Mouse (Mus musculus): ENCODE measurements around the gene Hsdl2. TPM values are rescaled to one million over a fixed set of nuclear protein-coding genes. Genes with fewer than 3 reads are reported as not detected.

The Hsdl2 gene
- 20.7 and 22.2 TPM in 2 replicates for polyA plus RNA-seq (2015; fragmentation: Nextera tagmentation; extraction: Ambion mirVana)

DNA sequence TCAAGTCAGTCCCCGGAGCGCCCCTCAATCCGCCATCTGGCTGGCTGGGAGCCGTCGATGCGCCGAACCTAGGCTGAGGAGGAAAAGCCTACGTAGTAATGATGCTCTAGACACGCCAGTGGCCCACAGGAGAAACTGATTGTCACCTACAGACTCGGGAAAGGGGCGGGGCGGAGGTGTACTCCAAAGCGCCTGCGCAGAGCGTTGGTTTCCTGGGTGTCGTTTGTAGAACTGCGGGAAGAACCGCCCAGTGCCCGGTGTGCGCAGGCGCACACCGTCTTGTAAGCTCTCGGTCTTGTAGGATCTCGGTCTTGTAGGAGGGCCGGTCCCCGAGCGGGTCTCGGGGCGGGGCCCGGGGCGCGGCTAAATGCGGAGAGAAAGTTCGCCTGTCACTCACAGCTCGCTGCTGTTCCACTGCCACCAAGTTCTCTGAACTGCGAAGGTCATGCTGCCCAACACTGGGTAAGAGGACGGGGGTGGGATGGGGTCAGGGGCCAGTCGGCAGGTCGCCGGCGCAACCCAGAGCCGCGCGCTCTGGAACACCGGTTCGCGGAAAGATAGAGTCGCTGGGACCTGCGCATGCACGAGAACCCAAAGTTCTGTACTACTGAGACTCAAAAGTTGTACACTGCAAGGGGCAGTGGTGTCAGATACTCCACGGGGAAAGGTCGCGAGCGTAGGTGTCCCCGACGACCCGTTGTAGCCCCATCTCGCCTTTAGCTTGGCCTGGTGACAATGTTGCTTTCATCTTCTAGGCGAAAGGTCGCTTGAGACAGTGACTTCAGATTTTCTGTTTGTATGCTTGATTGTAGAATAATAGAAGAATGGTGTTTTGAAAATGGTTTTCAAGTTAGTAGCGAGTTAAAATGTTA lies at the start of gene Hsdl2:
Gene Hsdl2 (plus strand): TSS at position 250 of the 872 bp plus-strand sequence.
- no peaks in the 10 kb centered on the region for H3K27me3 ChIP-seq
- H3K9me3 ChIP-seq = no peaks in the 10 kb centered on the region
- peak within 1 kb of the TSS; percentile 71 for H3K4me2 ChIP-seq (replicated peaks)
- under 1% methylated on average over 61 of the region's 61 CpGs for WGBS
- no peaks in the 10 kb centered on the region for H3K36me3 ChIP-seq
- H3K9ac ChIP-seq (replicated peaks) = peak within 1 kb of the TSS; percentile 61
- ATAC-seq (replicated peaks) = peak; percentile 98
- H3K4me3 ChIP-seq = peak within 1 kb of the TSS; percentile 61
- peaks cover 16% of the 10 kb centered on the region for H3K4me1 ChIP-seq
- peak within 1 kb of the TSS; percentile 87 for H3K27ac ChIP-seq (replicated peaks)

DNA sequence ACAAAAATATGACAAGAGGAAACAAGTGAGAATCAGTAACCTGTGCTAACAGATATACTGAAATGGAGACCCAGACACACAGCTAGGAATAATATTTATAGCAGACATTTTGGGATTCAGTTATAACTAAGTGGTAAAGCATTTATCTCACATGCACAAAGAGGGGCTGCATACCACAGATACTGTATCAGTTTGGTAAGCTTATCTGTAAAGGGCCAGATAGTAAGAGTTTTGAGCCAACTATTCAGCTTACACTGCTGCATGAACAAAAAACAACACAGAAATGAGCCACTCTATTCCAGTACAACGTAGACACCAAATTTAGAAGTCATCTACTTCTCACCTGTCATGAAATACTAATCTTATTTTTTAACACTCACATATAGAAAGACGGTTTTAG lies 48.1 kb upstream of the Hsdl2 start:
- no peaks in the 10 kb centered on the region for H3K9me3 ChIP-seq
- no peak overlapping the region for H3K4me2 ChIP-seq (replicated peaks)
- no peaks in the 10 kb centered on the region for H3K4me1 ChIP-seq
- H3K36me3 ChIP-seq = no peaks in the 10 kb centered on the region
- ATAC-seq (replicated peaks) = no peak
- H3K9ac ChIP-seq (replicated peaks) = no peak overlapping the region
- 90% methylated on average over 2 of the region's 2 CpGs for WGBS
- no peaks in the 10 kb centered on the region for H3K27me3 ChIP-seq
- H3K27ac ChIP-seq (replicated peaks) = no peak overlapping the region
- no peak overlapping the region for H3K4me3 ChIP-seq

DNA sequence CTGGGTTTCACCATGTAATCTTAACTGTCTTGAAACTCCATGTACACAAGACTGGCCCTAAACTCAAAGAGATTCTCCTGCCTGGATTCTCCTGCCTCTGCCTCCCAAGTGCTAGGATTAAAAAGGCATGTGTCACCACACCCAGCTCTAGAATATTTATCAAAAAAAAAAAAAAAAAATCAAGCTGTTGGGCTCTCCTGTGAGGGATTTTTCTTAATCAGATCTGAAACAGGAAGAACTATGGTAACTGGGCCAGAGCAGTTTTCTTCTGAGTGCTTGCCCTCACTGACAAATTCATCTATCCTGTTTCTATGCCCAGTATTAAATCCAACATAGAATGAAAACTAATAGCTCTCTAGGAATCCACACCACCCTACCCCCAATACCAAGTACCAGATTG lies 45.7 kb upstream of the Hsdl2 start:
- Histone ChIP-seq H3K27ac (replicated peaks) (no peak overlapping the region), H3K9me3 (no peaks in the 10 kb centered on the region), H3K36me3 (no peaks in the 10 kb centered on the region), H3K4me2 (replicated peaks) (no peak overlapping the region), H3K27me3 (no peaks in the 10 kb centered on the region), H3K9ac (replicated peaks) (no peak overlapping the region), H3K4me3 (no peak overlapping the region), H3K4me1 (no peaks in the 10 kb centered on the region)
- no peak for ATAC-seq (replicated peaks)

DNA sequence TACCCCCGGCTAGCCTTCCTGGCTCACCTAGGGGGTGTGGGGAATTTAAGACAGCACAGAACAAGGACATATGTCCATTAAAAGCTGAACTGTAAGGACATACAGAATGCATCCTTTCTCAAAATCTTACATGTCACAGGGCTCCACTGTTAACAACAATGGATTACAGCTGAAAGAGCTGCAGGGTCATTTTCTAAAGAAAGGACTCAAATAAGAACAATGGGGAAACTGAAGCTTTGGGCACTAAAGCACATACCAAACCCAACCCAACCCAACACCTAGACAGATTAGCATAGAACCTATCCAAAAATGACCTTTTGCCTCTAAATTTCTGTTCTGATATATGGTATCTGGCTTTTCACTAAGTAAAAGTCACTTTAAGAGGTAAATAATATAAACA lies 45.1 kb upstream of the Hsdl2 start:
- no peak for ATAC-seq (replicated peaks)
- H3K9ac ChIP-seq (replicated peaks) = no peak overlapping the region
- no peaks in the 10 kb centered on the region for H3K36me3 ChIP-seq
- H3K4me1 ChIP-seq = no peaks in the 10 kb centered on the region
- no peak overlapping the region for H3K4me3 ChIP-seq
- no peaks in the 10 kb centered on the region for H3K9me3 ChIP-seq
- H3K4me2 ChIP-seq (replicated peaks) = no peak overlapping the region
- no peak overlapping the region for H3K27ac ChIP-seq (replicated peaks)
- WGBS = 95% methylated on average over 1 of the region's 1 CpGs
- H3K27me3 ChIP-seq = no peaks in the 10 kb centered on the region

DNA sequence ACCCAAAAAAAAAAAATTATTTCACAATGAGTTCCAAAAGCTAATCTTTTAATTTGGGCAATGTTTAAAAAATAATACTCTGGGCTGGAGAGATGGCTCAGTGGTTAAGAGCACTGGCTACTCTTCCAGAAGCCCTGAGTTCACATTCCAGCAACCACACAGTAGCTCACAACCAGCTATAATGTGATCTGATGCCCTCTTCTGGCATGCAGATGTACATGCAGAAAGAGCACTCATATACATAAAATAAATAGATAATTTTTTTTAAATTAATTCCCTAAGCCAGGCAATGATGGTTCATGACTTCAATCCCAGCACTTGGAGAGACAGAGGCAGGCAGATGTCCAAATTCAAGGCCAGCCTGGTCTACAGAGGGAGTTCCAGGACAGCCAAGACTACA lies 38.4 kb upstream of the Hsdl2 start:
- ATAC-seq (replicated peaks) = no peak
- H3K4me1 ChIP-seq = peaks cover 7% of the 10 kb centered on the region
- H3K27ac ChIP-seq (replicated peaks) = no peak overlapping the region
- H3K9me3 ChIP-seq = no peaks in the 10 kb centered on the region
- H3K4me2 ChIP-seq (replicated peaks) = no peak overlapping the region
- 0 out of 2 replicates have a peak, but pooled peaks cover 4% of the 10 kb centered on the region for H3K27me3 ChIP-seq
- H3K4me3 ChIP-seq = no peak overlapping the region
- H3K36me3 ChIP-seq = no peaks in the 10 kb centered on the region
- no peak overlapping the region for H3K9ac ChIP-seq (replicated peaks)

DNA sequence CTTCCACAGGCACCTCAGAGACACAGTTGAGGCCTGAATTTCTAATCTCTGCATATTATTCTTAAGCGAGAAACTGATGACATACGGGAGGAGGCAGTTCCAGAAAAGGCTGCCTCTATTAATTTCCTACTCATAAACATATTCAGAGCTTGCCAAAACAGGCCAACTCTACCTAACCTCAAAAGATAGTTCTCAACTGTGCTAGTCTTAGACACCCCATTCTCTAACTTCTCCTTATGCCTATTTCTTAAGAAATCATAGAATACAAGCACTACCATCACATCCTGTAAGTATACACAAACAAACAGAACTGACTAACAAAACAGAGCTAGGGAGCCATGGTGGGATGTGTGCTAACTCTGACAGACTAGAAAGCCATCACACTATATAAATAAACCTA lies 36.7 kb upstream of the Hsdl2 start:
- 0 out of 2 replicates have a peak, but pooled peaks cover 4% of the 10 kb centered on the region for H3K27me3 ChIP-seq
- peaks cover 9% of the 10 kb centered on the region for H3K4me1 ChIP-seq
- H3K36me3 ChIP-seq = no peaks in the 10 kb centered on the region
- no peak overlapping the region for H3K9ac ChIP-seq (replicated peaks)
- H3K4me3 ChIP-seq = no peak overlapping the region
- no peaks in the 10 kb centered on the region for H3K9me3 ChIP-seq
- 73% methylated on average over 2 of the region's 2 CpGs for WGBS
- H3K27ac ChIP-seq (replicated peaks) = no peak overlapping the region
- ATAC-seq (replicated peaks) = no peak
- H3K4me2 ChIP-seq (replicated peaks) = no peak overlapping the region

DNA sequence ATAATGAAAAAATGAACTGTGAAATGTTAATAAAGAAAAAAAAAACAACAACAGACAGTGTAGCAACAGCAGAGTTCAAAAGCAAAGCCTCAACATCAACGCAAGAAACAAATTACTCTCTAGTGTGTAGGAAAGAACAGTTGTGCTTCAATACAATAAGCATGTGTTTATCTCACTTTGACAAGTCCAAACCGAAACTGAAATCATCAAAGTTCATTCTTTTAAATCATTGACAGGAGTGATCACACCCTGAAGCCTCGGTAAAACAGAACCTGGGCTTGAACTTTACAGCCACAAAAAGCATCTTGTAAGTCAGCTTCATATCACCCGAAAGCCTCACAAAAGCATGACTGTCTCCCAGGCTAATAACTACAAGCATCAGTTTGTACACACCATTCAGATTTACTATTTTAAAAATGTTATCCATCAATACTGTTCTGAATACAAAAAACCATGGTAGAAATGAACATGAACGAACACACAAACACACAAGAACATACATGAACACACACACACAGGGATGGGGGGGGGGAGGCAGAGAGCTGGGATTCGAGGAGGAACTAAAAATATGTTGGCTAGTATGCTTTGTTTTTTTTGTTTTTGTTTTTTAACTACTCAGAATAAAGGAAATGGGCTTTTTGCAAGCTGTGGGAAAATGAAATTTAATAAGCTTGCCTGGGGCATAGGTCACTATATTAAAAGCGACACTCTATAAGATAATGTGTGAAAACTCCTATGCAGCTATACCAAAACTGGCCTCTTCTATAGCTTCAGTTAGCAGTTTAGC lies 34.9 kb upstream of the Hsdl2 start:
- Histone ChIP-seq H3K4me1 (peaks cover 9% of the 10 kb centered on the region), H3K9ac (replicated peaks) (no peak overlapping the region), H3K27ac (replicated peaks) (no peak overlapping the region), H3K9me3 (no peaks in the 10 kb centered on the region), H3K27me3 (0 out of 2 replicates have a peak, but pooled peaks cover 4% of the 10 kb centered on the region), H3K36me3 (no peaks in the 10 kb centered on the region), H3K4me2 (replicated peaks) (no peak overlapping the region), H3K4me3 (no peak overlapping the region)
- 72% methylated on average over 7 of the region's 7 CpGs for WGBS
- no peak for ATAC-seq (replicated peaks)

DNA sequence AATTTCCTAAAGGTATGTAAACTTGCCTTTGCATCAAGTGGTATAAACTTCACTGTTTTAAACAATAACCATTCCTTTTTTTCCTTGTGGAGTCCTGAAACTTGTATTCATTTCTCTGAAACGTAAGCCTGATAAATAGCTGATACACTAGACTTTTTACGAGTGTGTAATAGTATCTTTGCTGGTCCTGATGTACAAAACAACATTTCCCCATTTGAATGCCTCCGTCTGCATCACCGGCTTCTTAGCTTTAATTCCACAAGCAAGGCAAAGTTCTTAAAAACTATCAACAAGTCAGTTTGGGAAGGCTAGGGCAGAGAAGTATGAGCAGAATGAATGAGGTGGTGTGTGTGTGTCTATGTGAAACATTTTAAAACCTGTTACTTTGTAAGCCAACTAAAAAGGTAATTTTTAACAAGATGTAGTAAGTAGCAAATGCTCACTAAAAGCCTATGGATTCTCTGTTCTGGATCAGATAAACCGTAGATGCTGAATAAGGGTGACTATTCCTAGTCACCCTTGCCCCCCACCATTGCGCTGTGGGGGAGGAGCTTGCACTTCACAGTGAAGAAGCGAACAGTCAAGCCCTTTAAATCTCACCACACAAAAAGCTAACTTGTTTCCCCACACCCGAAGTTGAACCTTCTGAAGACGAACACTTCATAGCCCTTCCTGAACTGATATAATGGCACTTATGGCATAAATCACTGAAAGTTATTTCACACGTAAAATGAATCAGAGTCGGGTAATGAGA lies 34.0 kb upstream of the Hsdl2 start:
- H3K9ac ChIP-seq (replicated peaks) = no peak overlapping the region
- H3K4me1 ChIP-seq = peaks cover 9% of the 10 kb centered on the region
- no peaks in the 10 kb centered on the region for H3K9me3 ChIP-seq
- peak overlapping the region; percentile 97 for H3K4me2 ChIP-seq (replicated peaks)
- 0 out of 2 replicates have a peak, but pooled peaks cover 4% of the 10 kb centered on the region for H3K27me3 ChIP-seq
- H3K27ac ChIP-seq (replicated peaks) = no peak overlapping the region
- WGBS = 32% methylated on average over 11 of the region's 11 CpGs
- no peak for ATAC-seq (replicated peaks)
- no peaks in the 10 kb centered on the region for H3K36me3 ChIP-seq
- H3K4me3 ChIP-seq = peak overlapping the region; percentile 90

DNA sequence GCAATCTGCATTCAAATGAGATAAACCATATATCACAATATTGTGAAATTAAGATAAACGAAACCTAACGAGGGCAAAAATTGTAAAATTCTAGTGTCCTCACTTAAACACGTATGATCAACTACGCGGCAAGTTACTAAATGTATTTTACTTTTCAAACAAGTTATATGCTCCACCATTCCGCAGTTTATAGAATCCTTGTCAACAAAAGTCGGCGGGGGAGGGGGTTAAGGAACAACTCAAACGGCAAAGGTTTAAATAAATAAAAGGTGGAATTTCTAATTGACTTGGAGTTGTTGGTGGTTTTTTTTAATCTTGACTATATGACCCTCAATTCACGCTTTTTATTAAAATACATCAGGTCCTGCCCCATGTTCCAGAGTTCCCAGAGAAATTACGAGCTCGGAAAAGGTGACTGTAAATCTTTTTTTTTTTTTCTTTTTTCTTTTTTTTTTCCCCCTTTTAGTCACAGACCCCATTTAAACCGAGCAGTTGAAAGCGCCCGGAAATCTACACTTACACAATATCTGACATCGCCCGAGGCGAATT lies 33.3 kb upstream of the Hsdl2 start:
- Histone ChIP-seq H3K4me2 (replicated peaks) (peak overlapping the region; percentile 97), H3K9ac (replicated peaks) (peak overlapping the region; percentile 84), H3K36me3 (no peaks in the 10 kb centered on the region), H3K9me3 (no peaks in the 10 kb centered on the region), H3K4me3 (peak overlapping the region; percentile 90), H3K27ac (replicated peaks) (no peak overlapping the region), H3K27me3 (0 out of 2 replicates have a peak, but pooled peaks cover 4% of the 10 kb centered on the region), H3K4me1 (peaks cover 9% of the 10 kb centered on the region)
- 9% methylated on average over 18 of the region's 18 CpGs for WGBS
- no peak for ATAC-seq (replicated peaks)

DNA sequence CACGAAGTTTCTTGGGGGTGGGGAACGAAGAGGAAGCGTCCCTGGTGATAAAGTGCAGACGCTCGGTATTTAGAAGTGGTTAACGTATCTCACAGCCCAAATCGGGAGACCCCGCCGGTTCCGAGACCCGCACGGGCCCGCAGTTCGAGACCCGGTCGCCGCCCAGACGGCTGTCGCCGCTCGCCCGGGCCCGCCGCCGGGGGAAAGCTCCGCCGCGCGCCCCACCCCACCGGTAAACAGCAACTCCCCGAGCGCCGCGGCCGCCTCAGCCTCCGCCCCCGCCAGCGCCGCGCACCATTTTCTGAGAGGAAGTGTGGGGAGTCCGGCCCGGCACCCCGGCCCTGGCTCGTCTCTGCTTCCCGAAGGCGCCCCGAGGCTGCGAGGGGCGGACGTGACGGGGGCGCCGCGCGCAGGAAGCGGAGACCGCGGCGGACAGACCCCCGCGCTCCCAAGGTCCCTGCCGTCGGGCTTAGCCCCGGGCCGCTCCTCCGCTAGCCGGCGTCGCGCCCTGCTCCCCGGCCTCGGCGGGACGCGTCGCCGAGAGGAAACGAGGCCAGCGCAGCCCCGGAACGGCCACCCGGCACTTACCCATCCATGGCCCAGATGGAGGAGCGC lies 32.7 kb upstream of the Hsdl2 start:
- H3K4me3 ChIP-seq = peak overlapping the region; percentile 90
- peak overlapping the region; percentile 97 for H3K4me2 ChIP-seq (replicated peaks)
- peaks cover 9% of the 10 kb centered on the region for H3K4me1 ChIP-seq
- H3K27ac ChIP-seq (replicated peaks) = peak overlapping the region; percentile 87
- ATAC-seq (replicated peaks) = no peak; the same call in 1 of the 2 replicates
- H3K9me3 ChIP-seq = no peaks in the 10 kb centered on the region
- H3K9ac ChIP-seq (replicated peaks) = peak overlapping the region; percentile 84
- H3K36me3 ChIP-seq = no peaks in the 10 kb centered on the region
- H3K27me3 ChIP-seq = 0 out of 2 replicates have a peak, but pooled peaks cover 4% of the 10 kb centered on the region
- under 1% methylated on average over 80 of the region's 83 CpGs for WGBS
